Mouse (Mus musculus): ENCODE measurements at regions not wholly inside any gene's neighbourhood (a gene's known extent, or its start where the extent isn't known, plus 50 kb on each side); places are given as distances from the start of the nearest gene placed in this dataset.
"Not testable (repeated sequence)": the region's sequence is repeated elsewhere in the genome, so short reads cannot be mapped to it uniquely, and the experiment has no call there.

GRCm38 (mm10) chr16:76472386-76472785 lies 98.8 kb upstream of the Nrip1 start:
- H3K4me3 ChIP-seq (ENCODE audit: low read depth, low read length): no peak overlapping the region
- DNase-seq (no peak), ATAC-seq (ENCODE audit: insufficient read depth) (no peak)
- 68% methylated on average over 3 of the region's 3 CpGs for WGBS
- no peaks in the 10 kb centered on the region for H3K27me3 ChIP-seq (ENCODE audit: insufficient read depth, low read length)
- H3K4me1 ChIP-seq (ENCODE audit: insufficient read depth): no peaks in the 10 kb centered on the region
- H3K36me3 ChIP-seq (ENCODE audit: insufficient read depth): no peaks in the 10 kb centered on the region
- TF ChIP-seq CTCF (IDR thresholded peaks at IDR 0.05; ENCODE audit: low read depth): no peak
- H3K27ac ChIP-seq (ENCODE audit: low read depth): no peak overlapping the region
- H3K4me2 ChIP-seq: no peak overlapping the region
- H3K9me3 ChIP-seq (ENCODE audit: low read depth, low read length): no peaks in the 10 kb centered on the region
- no peak overlapping the region for H3K9ac ChIP-seq

DNA sequence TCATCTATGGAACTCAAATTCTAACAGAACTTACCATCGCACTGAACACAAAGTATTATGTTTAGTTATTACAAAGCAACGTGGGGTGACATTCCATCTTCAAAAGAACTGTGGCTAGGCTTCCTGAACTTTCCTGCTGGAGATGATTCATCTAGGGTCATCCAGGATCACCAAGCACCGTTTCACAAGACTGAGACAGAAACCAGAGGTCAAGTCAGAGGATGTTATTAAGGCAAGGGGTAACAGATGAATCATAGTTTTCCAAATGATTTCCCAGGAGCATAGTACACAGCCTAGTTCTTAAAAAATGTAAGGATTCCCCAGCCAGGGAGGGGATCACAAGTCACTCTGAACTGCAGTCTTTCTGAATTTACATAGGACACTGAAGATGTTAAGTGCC lies 97.5 kb upstream of the Nrip1 start:
- DNase-seq (no peak), ATAC-seq (ENCODE audit: insufficient read depth) (no peak)
- Histone ChIP-seq H3K4me1 (ENCODE audit: insufficient read depth) (no peaks in the 10 kb centered on the region), H3K36me3 (ENCODE audit: insufficient read depth) (no peaks in the 10 kb centered on the region), H3K27ac (ENCODE audit: low read depth) (no peak overlapping the region), H3K4me3 (ENCODE audit: low read depth, low read length) (no peak overlapping the region), H3K9ac (no peak overlapping the region), H3K9me3 (ENCODE audit: low read depth, low read length) (no peaks in the 10 kb centered on the region), H3K4me2 (no peak overlapping the region), H3K27me3 (ENCODE audit: insufficient read depth, low read length) (no peaks in the 10 kb centered on the region)
- no peak for TF ChIP-seq CTCF (IDR thresholded peaks at IDR 0.05; ENCODE audit: low read depth)
- WGBS: 49% methylated on average over 3 of the region's 3 CpGs

DNA sequence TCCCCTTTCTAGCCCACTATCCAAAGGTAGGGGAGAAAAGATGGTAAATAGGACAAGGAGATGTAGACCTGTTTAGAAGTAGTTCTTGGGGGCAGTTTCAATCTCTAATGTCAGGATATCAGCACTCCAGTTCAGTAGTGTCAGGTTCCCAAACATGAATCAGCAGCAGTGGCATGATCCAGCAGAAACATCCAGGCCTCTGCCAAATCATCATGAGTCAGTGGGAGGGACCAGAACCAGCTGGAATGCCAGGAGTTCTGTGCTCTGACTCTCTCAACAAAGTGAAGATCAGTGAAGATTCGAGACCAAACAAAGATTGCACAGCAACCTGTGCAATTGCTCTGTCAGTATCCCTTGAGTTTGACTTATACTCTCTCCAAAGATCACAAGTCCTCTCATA lies 85.9 kb upstream of the Nrip1 start:
- H3K9ac ChIP-seq: no peak overlapping the region
- ATAC-seq (ENCODE audit: insufficient read depth): no peak
- 70% methylated on average over 1 of the region's 1 CpGs for WGBS
- no peaks in the 10 kb centered on the region for H3K27me3 ChIP-seq (ENCODE audit: insufficient read depth, low read length)
- no peak for DNase-seq
- H3K4me1 ChIP-seq (ENCODE audit: insufficient read depth): no peaks in the 10 kb centered on the region; the same call in 1 of the 2 replicates
- no peak overlapping the region for H3K4me2 ChIP-seq
- TF ChIP-seq CTCF (IDR thresholded peaks at IDR 0.05; ENCODE audit: low read depth): no peak
- no peak overlapping the region for H3K27ac ChIP-seq (ENCODE audit: low read depth)
- no peaks in the 10 kb centered on the region for H3K9me3 ChIP-seq (ENCODE audit: low read depth, low read length)
- H3K4me3 ChIP-seq (ENCODE audit: low read depth, low read length): no peak overlapping the region
- no peaks in the 10 kb centered on the region for H3K36me3 ChIP-seq (ENCODE audit: insufficient read depth)

- DNase-seq: peak; percentile 15
- not testable (repeated sequence) for H3K27me3 ChIP-seq (ENCODE audit: insufficient read depth, low read length); H3K4me2 ChIP-seq; H3K9ac ChIP-seq; H3K9me3 ChIP-seq (ENCODE audit: low read depth, low read length); H3K4me1 ChIP-seq (ENCODE audit: insufficient read depth); H3K36me3 ChIP-seq (ENCODE audit: insufficient read depth); H3K4me3 ChIP-seq (ENCODE audit: low read depth, low read length); ATAC-seq (ENCODE audit: insufficient read depth); H3K27ac ChIP-seq (ENCODE audit: low read depth)
- 44% methylated on average over 2 of the region's 2 CpGs for WGBS
Measured at GRCm38 (mm10) chr16:76456300-76456599, 82.6 kb upstream of the Nrip1 start.

GRCm38 (mm10) chr16:76455499-76456299 lies 82.1 kb upstream of the Nrip1 start:
- WGBS: 56% methylated on average over 9 of the region's 9 CpGs
- TF ChIP-seq CTCF (IDR thresholded peaks at IDR 0.05; ENCODE audit: low read depth): no peak

DNA sequence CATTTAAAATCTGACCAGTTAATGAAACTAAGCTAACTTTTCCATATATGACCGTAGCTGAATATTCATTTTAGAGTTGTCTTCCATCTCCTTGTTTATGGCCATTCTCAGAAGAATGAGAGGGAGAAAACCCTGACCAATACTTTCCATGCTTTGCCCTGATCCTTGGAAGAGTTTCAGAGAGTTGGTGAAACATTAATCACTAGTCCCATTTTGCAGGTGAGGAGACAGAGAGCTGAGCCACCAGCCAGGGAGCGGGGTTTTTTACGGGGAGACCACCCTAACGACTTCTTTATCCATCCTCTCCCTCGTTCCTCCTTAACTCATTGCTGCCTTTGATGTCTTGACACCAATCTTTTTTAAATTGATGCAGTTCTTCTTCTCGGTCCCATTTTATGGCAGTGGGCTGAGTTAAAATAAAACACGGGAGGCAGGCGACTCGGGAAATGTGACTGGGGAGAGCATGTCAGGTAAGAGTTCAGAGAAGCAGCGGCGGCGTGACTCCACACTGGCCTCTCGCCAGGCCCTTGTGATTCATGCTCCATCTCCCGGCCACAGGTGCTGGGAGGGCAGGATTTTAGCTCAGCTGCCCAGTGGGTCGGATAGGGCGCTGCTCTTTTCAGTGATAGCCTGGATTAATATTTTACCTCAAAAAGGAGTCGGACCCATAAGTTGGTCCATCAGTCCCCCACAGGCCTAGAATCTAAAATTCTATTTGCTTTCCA lies 81.3 kb upstream of the Nrip1 start:
- DNase-seq (no peak), ATAC-seq (ENCODE audit: insufficient read depth) (no peak)
- WGBS: 61% methylated on average over 17 of the region's 17 CpGs
- Histone ChIP-seq H3K4me2 (no peak overlapping the region), H3K9ac (no peak overlapping the region), H3K36me3 (ENCODE audit: insufficient read depth) (no peaks in the 10 kb centered on the region), H3K27ac (ENCODE audit: low read depth) (no peak overlapping the region), H3K4me3 (ENCODE audit: low read depth, low read length) (no peak overlapping the region), H3K27me3 (ENCODE audit: insufficient read depth, low read length) (no peaks in the 10 kb centered on the region), H3K4me1 (ENCODE audit: insufficient read depth) (peaks cover 6% of the 10 kb centered on the region), H3K9me3 (ENCODE audit: low read depth, low read length) (no peaks in the 10 kb centered on the region)
- TF ChIP-seq CTCF (IDR thresholded peaks at IDR 0.05; ENCODE audit: low read depth): no peak

More at GRCm38 (mm10) chr16:76455499-76456299, 82.1 kb upstream of the Nrip1 start:
- DNase-seq (no peak), ATAC-seq (ENCODE audit: insufficient read depth) (no peak)
- H3K27ac ChIP-seq (ENCODE audit: low read depth): no peak overlapping the region; the same call in 1 of the 2 replicates
- no peak overlapping the region for H3K4me3 ChIP-seq (ENCODE audit: low read depth, low read length)
- no peaks in the 10 kb centered on the region for H3K9me3 ChIP-seq (ENCODE audit: low read depth, low read length)
- no peak overlapping the region for H3K4me2 ChIP-seq
- peaks cover 6% of the 10 kb centered on the region for H3K4me1 ChIP-seq (ENCODE audit: insufficient read depth)
- no peak overlapping the region for H3K9ac ChIP-seq
- no peaks in the 10 kb centered on the region for H3K27me3 ChIP-seq (ENCODE audit: insufficient read depth, low read length)
- H3K36me3 ChIP-seq (ENCODE audit: insufficient read depth): no peaks in the 10 kb centered on the region

DNA sequence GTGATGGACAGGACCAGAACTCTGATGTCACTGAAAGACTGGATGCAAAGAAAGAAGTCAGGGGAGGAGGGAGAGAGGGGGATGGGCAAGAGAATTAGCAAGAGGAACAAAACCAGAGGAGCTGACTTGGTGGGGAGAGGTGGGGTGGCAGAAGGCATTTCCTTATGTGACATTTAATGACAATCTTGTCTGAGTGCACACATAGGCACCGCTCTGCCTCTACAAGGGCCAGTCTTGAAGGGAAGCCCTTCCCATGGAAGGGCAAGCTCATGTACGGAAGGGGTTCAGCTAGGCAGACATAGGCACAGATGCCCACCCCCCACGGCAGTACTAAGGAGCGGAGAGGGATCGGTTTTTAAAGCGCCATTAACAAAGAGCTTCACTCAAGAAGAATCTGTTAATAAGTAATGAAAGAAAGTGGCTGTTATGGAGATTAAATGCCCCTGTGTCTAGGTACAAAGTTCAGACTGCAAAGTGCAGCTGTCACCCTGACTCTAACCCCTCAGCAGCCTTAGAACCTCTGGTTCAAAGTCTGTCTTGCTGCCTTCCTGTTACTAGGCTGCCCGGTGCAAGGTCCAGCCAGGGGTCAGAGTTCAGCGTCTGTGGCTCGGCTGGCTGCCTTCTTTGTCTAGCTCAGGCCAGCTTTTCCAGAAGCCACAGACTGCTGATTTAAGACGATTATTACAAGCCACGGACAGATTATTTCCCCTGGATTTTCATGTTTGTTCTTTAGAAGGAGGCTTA lies 80.0 kb upstream of the Nrip1 start:
- no peaks in the 10 kb centered on the region for H3K27me3 ChIP-seq (ENCODE audit: insufficient read depth, low read length)
- H3K9ac ChIP-seq: no peak overlapping the region
- WGBS: 25% methylated on average over 11 of the region's 11 CpGs
- ATAC-seq (ENCODE audit: insufficient read depth) (peak; percentile 77), DNase-seq (peak; percentile 46)
- H3K27ac ChIP-seq (ENCODE audit: low read depth): no peak overlapping the region
- no peak for TF ChIP-seq CTCF (IDR thresholded peaks at IDR 0.05; ENCODE audit: low read depth)
- H3K36me3 ChIP-seq (ENCODE audit: insufficient read depth): no peaks in the 10 kb centered on the region
- H3K4me1 ChIP-seq (ENCODE audit: insufficient read depth): peaks cover 6% of the 10 kb centered on the region
- H3K4me2 ChIP-seq: 0 out of 2 replicates have a peak overlapping the region, but pooled peaks have one; percentile 28
- H3K4me3 ChIP-seq (ENCODE audit: low read depth, low read length): no peak overlapping the region
- no peaks in the 10 kb centered on the region for H3K9me3 ChIP-seq (ENCODE audit: low read depth, low read length)

All from lung, embryonic 14.5 days (tissue).